Mouse (Mus musculus): ENCODE measurements around the gene St5. TPM values are rescaled to one million over a fixed set of nuclear protein-coding genes. Genes with fewer than 3 reads are reported as not detected.

The St5 gene
- polyA plus RNA-seq, 1 experiment from 2014 or later: 61.4 TPM

- H3K27ac ChIP-seq (ENCODE audit: low read depth, low read length): no peak overlapping the region
- no peak overlapping the region for H3K4me2 ChIP-seq (ENCODE audit: low read depth)
- WGBS: 67% methylated on average over 4 of the region's 4 CpGs
- DNase-seq (ENCODE audit: low spot score) (no peak), ATAC-seq (ENCODE audit: insufficient read depth, low FRiP score, low TSS enrichment) (no peak)
- no peaks in the 10 kb centered on the region for H3K9me3 ChIP-seq (ENCODE audit: control insufficient read depth, low read length)
- H3K4me3 ChIP-seq (ENCODE audit: low read depth, low read length): no peak overlapping the region
- H3K36me3 ChIP-seq (ENCODE audit: control insufficient read depth, insufficient read depth, low read length): no peaks in the 10 kb centered on the region
- H3K27me3 ChIP-seq (ENCODE audit: control insufficient read depth, insufficient read depth, low read length): no peaks in the 10 kb centered on the region
- H3K9ac ChIP-seq (ENCODE audit: low read length): no peak overlapping the region
- 0 out of 2 replicates have a peak, but pooled peaks cover 6% of the 10 kb centered on the region for H3K4me1 ChIP-seq (ENCODE audit: control insufficient read depth, insufficient read depth, low read length)
Measured at GRCm38 (mm10) chr7:109562154-109562599, 141.2 kb downstream of the St5 start.

GRCm38 (mm10) chr7:109561466-109562153 is 141.8 kb downstream of the St5 start:
- H3K4me2 ChIP-seq (ENCODE audit: low read depth): no peak overlapping the region
- no peak for ATAC-seq (ENCODE audit: insufficient read depth, low FRiP score, low TSS enrichment)
- 81% methylated on average over 8 of the region's 8 CpGs for WGBS

GRCm38 (mm10) chr7:109559536-109559935 is 143.9 kb downstream of the St5 start:
- ATAC-seq (ENCODE audit: insufficient read depth, low FRiP score, low TSS enrichment) (no peak), DNase-seq (ENCODE audit: low spot score) (no peak)
- 0 out of 2 replicates have a peak, but pooled peaks cover 6% of the 10 kb centered on the region for H3K4me1 ChIP-seq (ENCODE audit: control insufficient read depth, insufficient read depth, low read length)
- no peak overlapping the region for H3K4me3 ChIP-seq (ENCODE audit: low read depth, low read length)
- no peak overlapping the region for H3K4me2 ChIP-seq (ENCODE audit: low read depth)
- H3K36me3 ChIP-seq (ENCODE audit: control insufficient read depth, insufficient read depth, low read length): 0 out of 2 replicates have a peak, but pooled peaks cover 2% of the 10 kb centered on the region
- no peak overlapping the region for H3K9ac ChIP-seq (ENCODE audit: low read length)
- 77% methylated on average over 6 of the region's 6 CpGs for WGBS
- H3K27ac ChIP-seq (ENCODE audit: low read depth, low read length): no peak overlapping the region
- no peaks in the 10 kb centered on the region for H3K9me3 ChIP-seq (ENCODE audit: control insufficient read depth, low read length)
- H3K27me3 ChIP-seq (ENCODE audit: control insufficient read depth, insufficient read depth, low read length): no peaks in the 10 kb centered on the region

More at GRCm38 (mm10) chr7:109561466-109562153, 141.8 kb downstream of the St5 start:
- Histone ChIP-seq H3K9ac (ENCODE audit: low read length) (no peak overlapping the region), H3K4me1 (ENCODE audit: control insufficient read depth, insufficient read depth, low read length) (0 out of 2 replicates have a peak, but pooled peaks cover 6% of the 10 kb centered on the region), H3K9me3 (ENCODE audit: control insufficient read depth, low read length) (no peaks in the 10 kb centered on the region), H3K27me3 (ENCODE audit: control insufficient read depth, insufficient read depth, low read length) (no peaks in the 10 kb centered on the region), H3K27ac (ENCODE audit: low read depth, low read length) (no peak overlapping the region), H3K36me3 (ENCODE audit: control insufficient read depth, insufficient read depth, low read length) (no peaks in the 10 kb centered on the region), H3K4me3 (ENCODE audit: low read depth, low read length) (no peak overlapping the region)
- no peak for DNase-seq (ENCODE audit: low spot score)

GRCm38 (mm10) chr7:109546726-109547125 is 156.7 kb downstream of the St5 start:
- no peak overlapping the region for H3K9ac ChIP-seq (ENCODE audit: low read length)
- no peak overlapping the region for H3K27ac ChIP-seq (ENCODE audit: low read depth, low read length)
- 96% methylated on average over 5 of the region's 5 CpGs for WGBS
- no peak for DNase-seq (ENCODE audit: low spot score)
- H3K4me2 ChIP-seq (ENCODE audit: low read depth): no peak overlapping the region
- H3K4me3 ChIP-seq (ENCODE audit: low read depth, low read length): no peak overlapping the region
- ATAC-seq (ENCODE audit: insufficient read depth, low FRiP score, low TSS enrichment): no peak
- H3K36me3 ChIP-seq (ENCODE audit: control insufficient read depth, insufficient read depth, low read length): no peaks in the 10 kb centered on the region; the same call in 1 of the 2 replicates
- no peaks in the 10 kb centered on the region for H3K27me3 ChIP-seq (ENCODE audit: control insufficient read depth, insufficient read depth, low read length)
- no peaks in the 10 kb centered on the region for H3K4me1 ChIP-seq (ENCODE audit: control insufficient read depth, insufficient read depth, low read length)
- H3K9me3 ChIP-seq (ENCODE audit: control insufficient read depth, low read length): no peaks in the 10 kb centered on the region

- Histone ChIP-seq H3K4me1 (ENCODE audit: control insufficient read depth, insufficient read depth, low read length) (no peaks in the 10 kb centered on the region), H3K4me3 (ENCODE audit: low read depth, low read length) (no peak overlapping the region), H3K27me3 (ENCODE audit: control insufficient read depth, insufficient read depth, low read length) (no peaks in the 10 kb centered on the region), H3K4me2 (ENCODE audit: low read depth) (no peak overlapping the region), H3K9ac (ENCODE audit: low read length) (no peak overlapping the region), H3K36me3 (ENCODE audit: control insufficient read depth, insufficient read depth, low read length) (no peaks in the 10 kb centered on the region; the same call in 1 of the 2 replicates), H3K27ac (ENCODE audit: low read depth, low read length) (no peak overlapping the region), H3K9me3 (ENCODE audit: control insufficient read depth, low read length) (no peaks in the 10 kb centered on the region)
- ATAC-seq (ENCODE audit: insufficient read depth, low FRiP score, low TSS enrichment) (no peak), DNase-seq (ENCODE audit: low spot score) (no peak)
- 89% methylated on average over 2 of the region's 2 CpGs for WGBS
Measured at GRCm38 (mm10) chr7:109546186-109546585, 157.2 kb downstream of the St5 start.

GRCm38 (mm10) chr7:109545255-109545993 is 158.0 kb downstream of the St5 start:
- WGBS: 84% methylated on average over 10 of the region's 10 CpGs
- no peak for ATAC-seq (ENCODE audit: insufficient read depth, low FRiP score, low TSS enrichment)
- Histone ChIP-seq H3K27ac (ENCODE audit: low read depth, low read length) (no peak overlapping the region), H3K4me1 (ENCODE audit: control insufficient read depth, insufficient read depth, low read length) (no peaks in the 10 kb centered on the region), H3K9me3 (ENCODE audit: control insufficient read depth, low read length) (no peaks in the 10 kb centered on the region), H3K27me3 (ENCODE audit: control insufficient read depth, insufficient read depth, low read length) (no peaks in the 10 kb centered on the region), H3K4me2 (ENCODE audit: low read depth) (no peak overlapping the region), H3K4me3 (ENCODE audit: low read depth, low read length) (no peak overlapping the region), H3K36me3 (ENCODE audit: control insufficient read depth, insufficient read depth, low read length) (no peaks in the 10 kb centered on the region; the same call in 1 of the 2 replicates), H3K9ac (ENCODE audit: low read length) (no peak overlapping the region)
- DNase-seq (ENCODE audit: low spot score): no peak

- no peak overlapping the region for H3K27ac ChIP-seq (ENCODE audit: low read depth, low read length)
- H3K9me3 ChIP-seq (ENCODE audit: control insufficient read depth, low read length): no peaks in the 10 kb centered on the region
- H3K27me3 ChIP-seq (ENCODE audit: control insufficient read depth, insufficient read depth, low read length): no peaks in the 10 kb centered on the region
- no peaks in the 10 kb centered on the region; the same call in 1 of the 2 replicates for H3K36me3 ChIP-seq (ENCODE audit: control insufficient read depth, insufficient read depth, low read length)
- H3K4me1 ChIP-seq (ENCODE audit: control insufficient read depth, insufficient read depth, low read length): no peaks in the 10 kb centered on the region
- no peak for ATAC-seq (ENCODE audit: insufficient read depth, low FRiP score, low TSS enrichment)
- H3K4me3 ChIP-seq (ENCODE audit: low read depth, low read length): no peak overlapping the region
- DNase-seq (ENCODE audit: low spot score): no peak
- no peak overlapping the region for H3K4me2 ChIP-seq (ENCODE audit: low read depth)
- H3K9ac ChIP-seq (ENCODE audit: low read length): no peak overlapping the region
- 81% methylated on average over 5 of the region's 5 CpGs for WGBS
Measured at GRCm38 (mm10) chr7:109544792-109545191, 158.6 kb downstream of the St5 start.

GRCm38 (mm10) chr7:109542364-109542628 is 161.1 kb downstream of the St5 start:
- no peaks in the 10 kb centered on the region for H3K4me1 ChIP-seq (ENCODE audit: control insufficient read depth, insufficient read depth, low read length)
- peaks cover 2% of the 10 kb centered on the region for H3K36me3 ChIP-seq (ENCODE audit: control insufficient read depth, insufficient read depth, low read length)
- DNase-seq (ENCODE audit: low spot score) (no peak), ATAC-seq (ENCODE audit: insufficient read depth, low FRiP score, low TSS enrichment) (no peak)
- H3K27me3 ChIP-seq (ENCODE audit: control insufficient read depth, insufficient read depth, low read length): no peaks in the 10 kb centered on the region
- 97% methylated on average over 3 of the region's 3 CpGs for WGBS
- H3K9ac ChIP-seq (ENCODE audit: low read length): no peak overlapping the region
- H3K27ac ChIP-seq (ENCODE audit: low read depth, low read length): no peak overlapping the region
- no peak overlapping the region for H3K4me3 ChIP-seq (ENCODE audit: low read depth, low read length)
- H3K4me2 ChIP-seq (ENCODE audit: low read depth): no peak overlapping the region
- no peaks in the 10 kb centered on the region for H3K9me3 ChIP-seq (ENCODE audit: control insufficient read depth, low read length)
